Mouse (Mus musculus) G1E (cell line): ENCODE data around the gene Ccdc117. TPM values are rescaled to one million over a fixed set of nuclear protein-coding genes. Genes with fewer than 3 reads are reported as not detected.

Experiments used
- ATAC-seq: 2 replicates; pipeline ENCODE4 v1.8.0; 2016; ENCODE audit warnings: mild to moderate bottlenecking; ENCODE audit not compliant: insufficient number of reproducible peaks, poor library complexity, low FRiP score, severe bottlenecking; ENCODE audit errors: extremely low read depth
- DNase-seq: peaks from one replicate; pipeline ENCODE4 v3.0.0; 2012; ENCODE audit warnings: low spot score
- H3K27me3 ChIP-seq: 2 replicates; pipeline ENCODE4 v1.6.1; 2012; ENCODE audit warnings: mild to moderate bottlenecking, low read length, inconsistent platforms; ENCODE audit not compliant: insufficient read depth
- H3K36me3 ChIP-seq: replicated peaks from 2 replicates; pipeline ENCODE3; 2012; ENCODE audit warnings: mild to moderate bottlenecking, inconsistent platforms
- H3K4me1 ChIP-seq: 2 replicates; pipeline ENCODE4 v1.6.1; 2012; ENCODE audit warnings: low read depth, low read length, inconsistent platforms, mixed read lengths; ENCODE audit not compliant: insufficient read depth
- H3K4me3 ChIP-seq: 2 replicates; pipeline ENCODE4 v1.5.1; 2012; ENCODE audit warnings: low read depth, mild to moderate bottlenecking, inconsistent platforms, low read length, moderate library complexity, mixed read lengths
- H3K9me3 ChIP-seq: replicated peaks from 2 replicates; pipeline ENCODE4 v1.6.1; 2012; ENCODE audit warnings: inconsistent platforms
- CTCF ChIP-seq: IDR thresholded peaks from 2 replicates; pipeline ENCODE4 v1.5.1; 2012; ENCODE audit warnings: low read depth, low read length, inconsistent platforms, mixed read lengths
- GATA1 ChIP-seq: IDR thresholded peaks from 2 replicates; pipeline ENCODE4 v1.6.1; 2012; ENCODE audit warnings: borderline replicate concordance, low read length, inconsistent platforms, mixed read lengths
- GATA2 ChIP-seq: IDR thresholded peaks from 2 replicates; pipeline ENCODE4 v1.6.1; 2012; ENCODE audit warnings: low read depth, low read length, inconsistent platforms, borderline replicate concordance
- POLR2AphosphoS5 ChIP-seq: IDR thresholded peaks from 2 replicates; pipeline ENCODE4 v1.6.1; 2012; ENCODE audit warnings: low read depth, low read length, inconsistent platforms; ENCODE audit not compliant: insufficient replicate concordance
- TAL1 ChIP-seq: conservative IDR thresholded peaks from 2 replicates; pipeline ENCODE4 v1.6.1; 2012; ENCODE audit warnings: low read depth, low read length, inconsistent platforms, mixed read lengths
- polyA plus RNA-seq: library from polyadenylated mRNA; stranded (reverse); fragments of >175 nt; gene quantifications from 2 replicates; pipeline ENCODE4 v1.2.3, GENCODE M21; 2012
- total RNA-seq, 2 experiments: library from RNA; stranded (forward) in 1 of 2; stranded (reverse) in 1 of 2; fragments of 200-1000 nt in 1 of 2; fragments of >200 nt in 1 of 2; fragmentation: Nextera tagmentation in 1 of 2; gene quantifications; 2 replicates each; pipeline ENCODE4 v1.2.3; 2014 to 2017

The Ccdc117 gene
- total and polyA plus RNA-seq, 3 experiments: 12.6 to 57.1 (median 31.8) TPM

DNA sequence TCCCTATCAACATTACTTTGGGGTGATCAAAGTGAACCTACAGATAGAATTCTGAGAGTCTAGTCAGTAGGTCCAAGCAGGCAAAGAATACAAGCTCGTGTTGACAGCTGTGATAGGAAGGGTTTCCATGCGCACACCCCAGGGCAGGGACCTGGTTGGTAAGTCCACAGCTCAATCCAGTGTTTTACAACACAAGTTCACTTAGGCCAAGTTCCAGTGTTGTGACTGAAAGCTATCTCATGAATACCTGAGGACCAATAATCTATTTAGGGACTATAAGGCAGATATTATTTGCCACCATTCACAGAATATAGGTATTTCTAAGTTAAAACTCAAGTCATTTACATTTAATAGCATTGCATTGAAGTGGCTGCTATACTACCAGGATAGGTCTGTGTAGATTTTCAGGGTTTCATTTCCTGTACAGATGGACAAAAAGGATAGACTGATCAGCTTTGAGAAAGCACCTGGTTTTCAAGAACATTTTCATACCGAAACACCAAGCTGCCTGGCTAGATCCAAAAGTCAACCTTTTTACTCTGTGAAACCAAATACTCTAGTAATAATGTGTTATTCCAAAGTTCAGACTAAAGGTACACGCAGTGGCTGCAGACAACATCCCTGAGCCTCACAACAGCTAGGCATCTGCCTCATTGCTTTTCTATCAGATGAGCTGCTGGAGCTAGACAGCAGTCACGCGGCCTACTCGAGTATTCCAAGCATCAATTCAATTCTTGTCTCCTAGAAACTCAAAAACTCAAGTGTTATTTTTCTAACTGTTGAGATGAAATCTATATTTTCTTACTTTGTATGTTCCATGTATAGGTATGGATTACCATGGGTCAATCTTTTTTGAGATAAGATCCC lies 15.2 kb downstream of the Ccdc117 start:
- no peak overlapping the region for H3K4me3 ChIP-seq
- no peaks in the 10 kb centered on the region for H3K9me3 ChIP-seq
- TF ChIP-seq TAL1 (no peak), GATA2 (no peak), GATA1 (no peak), CTCF (no peak)
- no peaks in the 10 kb centered on the region for H3K27me3 ChIP-seq
- peaks cover 66% of the 10 kb centered on the region for H3K4me1 ChIP-seq
- DNase-seq (no peak), ATAC-seq (no peak)
- H3K36me3 ChIP-seq: peaks cover 98% of the 10 kb centered on the region

DNA sequence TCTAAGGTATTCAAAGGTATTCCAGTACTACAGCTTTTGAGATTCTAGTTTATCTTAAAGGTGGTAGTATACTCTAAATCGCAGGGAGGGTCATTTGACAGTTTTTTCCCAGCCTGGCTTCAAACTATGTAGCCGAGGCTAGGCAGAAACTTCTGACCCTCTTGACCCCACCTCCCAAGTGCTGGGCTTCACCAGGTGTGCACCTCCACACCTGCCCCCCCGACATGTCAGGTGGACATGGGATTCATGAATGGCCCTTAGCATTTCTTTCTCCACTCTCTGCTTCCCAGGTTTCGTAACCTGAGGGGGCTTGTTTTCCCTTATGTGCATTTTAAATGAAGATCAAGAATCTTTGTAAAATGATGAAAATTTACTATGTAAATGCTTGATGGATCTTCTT lies 16.6 kb downstream of the Ccdc117 start:
- Histone ChIP-seq H3K27me3 (no peaks in the 10 kb centered on the region), H3K36me3 (peaks cover 85% of the 10 kb centered on the region), H3K4me3 (no peak overlapping the region), H3K9me3 (no peaks in the 10 kb centered on the region), H3K4me1 (peaks cover 59% of the 10 kb centered on the region)
- DNase-seq (no peak), ATAC-seq (no peak)
- no peak for TF ChIP-seq GATA1

DNA sequence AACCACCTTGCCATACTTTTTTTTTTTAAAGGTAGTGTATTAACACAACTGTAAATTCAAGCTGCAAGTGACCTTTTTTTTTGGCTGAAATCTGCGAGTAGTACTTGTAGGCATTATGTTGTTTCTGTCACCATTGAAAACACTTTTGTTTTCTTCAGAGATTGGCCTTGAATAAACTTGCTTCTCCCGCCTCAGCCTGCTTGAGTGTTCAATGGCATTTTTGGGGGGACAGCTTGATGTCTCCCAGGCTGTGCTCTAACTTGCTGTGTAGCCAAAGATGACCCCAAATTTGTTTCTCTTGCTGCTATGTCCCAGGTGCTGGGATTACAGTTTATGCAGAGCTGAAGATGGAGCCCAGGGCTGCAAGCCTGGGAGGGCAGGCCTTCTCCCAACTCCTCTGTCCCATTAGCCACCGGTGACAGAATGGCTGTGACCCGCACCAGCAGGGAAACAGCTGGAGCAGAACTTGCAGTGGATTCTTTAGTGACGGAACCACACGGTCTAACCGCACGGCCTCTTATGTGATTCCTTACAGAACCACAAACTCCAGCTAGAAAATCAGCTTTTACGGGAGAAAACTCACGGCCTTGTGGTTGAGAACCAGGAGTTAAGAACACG lies 19.1 kb downstream of the Ccdc117 start:
- no peaks in the 10 kb centered on the region for H3K27me3 ChIP-seq
- peaks cover 52% of the 10 kb centered on the region for H3K4me1 ChIP-seq
- ATAC-seq (no peak), DNase-seq (no peak)
- peak overlapping the region; percentile 31; the same call in 1 of the 2 replicates for H3K4me3 ChIP-seq
- TF ChIP-seq GATA1 (no peak), CTCF (no peak), TAL1 (no peak), POLR2AphosphoS5 (no peak), GATA2 (no peak)
- peaks cover 60% of the 10 kb centered on the region for H3K36me3 ChIP-seq
- H3K9me3 ChIP-seq: no peaks in the 10 kb centered on the region

DNA sequence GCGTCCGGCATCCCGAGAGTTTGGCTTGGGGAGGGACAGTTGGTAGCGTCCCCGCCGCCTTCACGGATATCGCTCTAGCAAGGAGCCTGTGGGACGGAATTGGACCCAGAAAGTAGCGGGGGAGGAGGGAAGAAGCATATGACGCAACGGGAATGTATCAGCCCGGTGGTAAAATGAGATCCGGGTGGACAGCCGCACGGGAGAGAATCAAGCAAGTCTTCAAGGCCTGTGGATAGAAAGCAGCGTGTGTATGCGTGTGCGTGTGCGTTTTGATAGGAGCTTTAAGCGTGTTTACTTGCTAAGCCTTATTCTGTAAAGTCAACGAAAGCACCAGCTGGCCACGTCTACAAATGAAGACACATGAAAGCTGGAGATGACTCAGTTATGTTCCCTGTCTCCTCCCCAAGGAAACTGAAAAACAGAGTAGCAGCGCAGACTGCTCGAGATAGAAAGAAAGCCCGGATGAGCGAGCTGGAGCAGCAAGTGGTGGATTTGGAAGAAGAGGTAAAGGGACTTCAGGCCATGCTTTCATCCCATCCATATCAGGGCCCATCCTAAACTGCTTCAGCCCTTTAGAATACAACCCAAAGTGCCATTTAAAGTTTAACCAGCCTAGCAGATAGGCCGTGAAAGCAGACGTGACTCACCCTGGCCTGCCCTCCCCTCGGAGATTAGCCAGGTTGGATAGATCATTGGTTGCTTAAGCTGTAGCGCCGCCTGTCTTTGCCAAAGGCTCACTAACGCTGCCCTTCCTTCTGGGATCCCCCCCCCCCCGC lies 20.3 kb downstream of the Ccdc117 start:
- peaks cover 48% of the 10 kb centered on the region for H3K36me3 ChIP-seq
- H3K9me3 ChIP-seq: no peaks in the 10 kb centered on the region
- H3K4me1 ChIP-seq: peaks cover 47% of the 10 kb centered on the region
- peak; percentile 69 for DNase-seq
- H3K4me3 ChIP-seq: peak overlapping the region; percentile 89
- no peak for TF ChIP-seq CTCF
- TF ChIP-seq TAL1: no peak
- no peak for TF ChIP-seq POLR2AphosphoS5
- no peak for TF ChIP-seq GATA2
- TF ChIP-seq GATA1: no peak
- H3K27me3 ChIP-seq: peaks cover 7% of the 10 kb centered on the region; the same call in 1 of the 2 replicates
- peak; percentile 63 for ATAC-seq

DNA sequence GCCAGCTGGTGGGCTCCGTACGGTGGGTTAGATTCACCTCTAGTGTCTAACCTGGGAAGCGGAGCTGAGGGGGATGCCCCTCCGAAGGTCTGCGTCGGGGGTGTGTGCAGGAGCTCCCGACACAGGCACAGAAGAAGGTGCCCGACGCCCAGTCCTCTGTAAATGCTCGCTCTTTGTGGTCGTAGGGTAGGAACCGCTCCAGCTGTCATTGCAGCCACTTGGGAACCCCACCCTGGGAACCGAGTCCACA lies 20.8 kb downstream of the Ccdc117 start:
- no peak for TF ChIP-seq GATA2
- no peak for TF ChIP-seq TAL1
- TF ChIP-seq POLR2AphosphoS5: no peak
- TF ChIP-seq CTCF: no peak
- no peak for TF ChIP-seq GATA1
- peaks cover 43% of the 10 kb centered on the region for H3K36me3 ChIP-seq
- ATAC-seq (no peak), DNase-seq (no peak)
- no peaks in the 10 kb centered on the region for H3K9me3 ChIP-seq
- H3K27me3 ChIP-seq: peaks cover 10% of the 10 kb centered on the region; the same call in 1 of the 2 replicates
- peak overlapping the region; percentile 89 for H3K4me3 ChIP-seq
- peaks cover 46% of the 10 kb centered on the region for H3K4me1 ChIP-seq
